Mouse (Mus musculus): ENCODE measurements around the gene 4933425L06Rik. TPM values are rescaled to one million over a fixed set of nuclear protein-coding genes. Genes with fewer than 3 reads are reported as not detected.

Gene 4933425L06Rik
- total and polyA plus RNA-seq, 3 experiments, result not detected

- H3K27ac ChIP-seq, result no peak overlapping the region
- H3K36me3 ChIP-seq (ENCODE audit: control insufficient read depth, insufficient read depth, low read length), result no peaks in the 10 kb centered on the region
- DNase-seq, result no peak
- no peaks in the 10 kb centered on the region for H3K79me2 ChIP-seq (replicated peaks; ENCODE audit: control insufficient read depth, insufficient read depth, low read length)
- intact Hi-C loops (cut with DNase I), result no loop called here
- peaks cover 2% of the 10 kb centered on the region; the same call in 1 of the 2 replicates for H3K4me1 ChIP-seq (ENCODE audit: control insufficient read depth, insufficient read depth, low read length)
- H3K27me3 ChIP-seq (ENCODE audit: control insufficient read depth, insufficient read depth, low read length), result no peaks in the 10 kb centered on the region
- H3K4me3 ChIP-seq, result no peak overlapping the region
- H3K9ac ChIP-seq (ENCODE audit: low read depth, low read length), result no peak overlapping the region
- 25% methylated on average over 5 of the region's 5 CpGs for WGBS
- no peak for TF ChIP-seq POLR2A (IDR thresholded peaks at IDR 0.05; ENCODE audit: insufficient read depth, low read depth, low read length)
- TF ChIP-seq EP300 (IDR thresholded peaks at IDR 0.05; ENCODE audit: insufficient read depth, low read depth, low read length), result no peak
- TF ChIP-seq CTCF (IDR thresholded peaks at IDR 0.05), result no peak
These were observed 52.5 kb downstream of the 4933425L06Rik start for GRCm38 (mm10) chr13:105134397-105134796.

- Histone ChIP-seq H3K27me3 (ENCODE audit: control insufficient read depth, insufficient read depth, low read length) (no peaks in the 10 kb centered on the region), H3K4me1 (ENCODE audit: control insufficient read depth, insufficient read depth, low read length) (no peaks in the 10 kb centered on the region), H3K27ac (no peak overlapping the region), H3K79me2 (replicated peaks; ENCODE audit: control insufficient read depth, insufficient read depth, low read length) (no peaks in the 10 kb centered on the region), H3K9ac (ENCODE audit: low read depth, low read length) (no peak overlapping the region), H3K36me3 (ENCODE audit: control insufficient read depth, insufficient read depth, low read length) (no peaks in the 10 kb centered on the region), H3K4me3 (no peak overlapping the region)
- intact Hi-C loops (cut with DNase I), result no loop called here
- WGBS, result 26% methylated on average over 4 of the region's 4 CpGs
- TF ChIP-seq EP300 (IDR thresholded peaks at IDR 0.05; ENCODE audit: insufficient read depth, low read depth, low read length) (no peak), POLR2A (IDR thresholded peaks at IDR 0.05; ENCODE audit: insufficient read depth, low read depth, low read length) (no peak), CTCF (IDR thresholded peaks at IDR 0.05) (no peak)
- DNase-seq, result no peak
These were observed 58.0 kb downstream of the 4933425L06Rik start for GRCm38 (mm10) chr13:105139881-105140280.

- Histone ChIP-seq H3K27me3 (ENCODE audit: control insufficient read depth, insufficient read depth, low read length) (no peaks in the 10 kb centered on the region), H3K4me3 (no peak overlapping the region), H3K9ac (ENCODE audit: low read depth, low read length) (no peak overlapping the region), H3K4me1 (ENCODE audit: control insufficient read depth, insufficient read depth, low read length) (no peaks in the 10 kb centered on the region), H3K27ac (no peak overlapping the region), H3K36me3 (ENCODE audit: control insufficient read depth, insufficient read depth, low read length) (no peaks in the 10 kb centered on the region), H3K79me2 (replicated peaks; ENCODE audit: control insufficient read depth, insufficient read depth, low read length) (no peaks in the 10 kb centered on the region)
- TF ChIP-seq POLR2A (IDR thresholded peaks at IDR 0.05; ENCODE audit: insufficient read depth, low read depth, low read length) (no peak), CTCF (IDR thresholded peaks at IDR 0.05) (no peak), EP300 (IDR thresholded peaks at IDR 0.05; ENCODE audit: insufficient read depth, low read depth, low read length) (no peak)
- WGBS, result 22% methylated on average over 1 of the region's 1 CpGs
- no peak for DNase-seq
- intact Hi-C loops (cut with DNase I), result no loop called here
These were observed 64.9 kb downstream of the 4933425L06Rik start for GRCm38 (mm10) chr13:105146827-105147226.

- intact Hi-C loops (cut with DNase I), result no loop called here
- no peaks in the 10 kb centered on the region for H3K79me2 ChIP-seq (replicated peaks; ENCODE audit: control insufficient read depth, insufficient read depth, low read length)
- H3K4me1 ChIP-seq (ENCODE audit: control insufficient read depth, insufficient read depth, low read length), result no peaks in the 10 kb centered on the region
- no peak overlapping the region for H3K27ac ChIP-seq
- DNase-seq, result no peak
- H3K4me3 ChIP-seq, result no peak overlapping the region
- H3K9ac ChIP-seq (ENCODE audit: low read depth, low read length), result no peak overlapping the region
- WGBS, result 40% methylated on average over 4 of the region's 4 CpGs
- H3K27me3 ChIP-seq (ENCODE audit: control insufficient read depth, insufficient read depth, low read length), result no peaks in the 10 kb centered on the region
- no peaks in the 10 kb centered on the region for H3K36me3 ChIP-seq (ENCODE audit: control insufficient read depth, insufficient read depth, low read length)
- TF ChIP-seq CTCF (IDR thresholded peaks at IDR 0.05) (peak; percentile 22), POLR2A (IDR thresholded peaks at IDR 0.05; ENCODE audit: insufficient read depth, low read depth, low read length) (no peak), EP300 (IDR thresholded peaks at IDR 0.05; ENCODE audit: insufficient read depth, low read depth, low read length) (no peak)
These were observed 66.0 kb downstream of the 4933425L06Rik start for GRCm38 (mm10) chr13:105147795-105148418.

- no peak for TF ChIP-seq POLR2A (IDR thresholded peaks at IDR 0.05; ENCODE audit: insufficient read depth, low read depth, low read length)
- no peak for TF ChIP-seq CTCF (IDR thresholded peaks at IDR 0.05)
- TF ChIP-seq EP300 (IDR thresholded peaks at IDR 0.05; ENCODE audit: insufficient read depth, low read depth, low read length), result no peak
- no peaks in the 10 kb centered on the region for H3K79me2 ChIP-seq (replicated peaks; ENCODE audit: control insufficient read depth, insufficient read depth, low read length)
- H3K36me3 ChIP-seq (ENCODE audit: control insufficient read depth, insufficient read depth, low read length), result no peaks in the 10 kb centered on the region
- H3K27ac ChIP-seq, result no peak overlapping the region
- intact Hi-C loops (cut with DNase I), result no loop called here
- no peaks in the 10 kb centered on the region for H3K27me3 ChIP-seq (ENCODE audit: control insufficient read depth, insufficient read depth, low read length)
- DNase-seq, result no peak
- no peaks in the 10 kb centered on the region for H3K4me1 ChIP-seq (ENCODE audit: control insufficient read depth, insufficient read depth, low read length)
- H3K4me3 ChIP-seq, result no peak overlapping the region
- WGBS, result 73% methylated on average over 3 of the region's 3 CpGs
- H3K9ac ChIP-seq (ENCODE audit: low read depth, low read length), result no peak overlapping the region
These were observed 68.1 kb downstream of the 4933425L06Rik start for GRCm38 (mm10) chr13:105150006-105150405.

GRCm38 (mm10) chr13:105153955-105154354 lies 72.0 kb downstream of the 4933425L06Rik start:
- Histone ChIP-seq H3K4me1 (ENCODE audit: control insufficient read depth, insufficient read depth, low read length) (no peaks in the 10 kb centered on the region), H3K79me2 (replicated peaks; ENCODE audit: control insufficient read depth, insufficient read depth, low read length) (no peaks in the 10 kb centered on the region), H3K4me3 (no peak overlapping the region), H3K27me3 (ENCODE audit: control insufficient read depth, insufficient read depth, low read length) (no peaks in the 10 kb centered on the region), H3K27ac (no peak overlapping the region), H3K36me3 (ENCODE audit: control insufficient read depth, insufficient read depth, low read length) (no peaks in the 10 kb centered on the region), H3K9ac (ENCODE audit: low read depth, low read length) (no peak overlapping the region)
- WGBS, result 69% methylated on average over 4 of the region's 4 CpGs
- intact Hi-C loops (cut with DNase I), result loop anchor here (2.0 kb wide), 1 partner anchor 205 kb away; no protein-coding TSS in a partner anchor
- DNase-seq, result no peak
- no peak for TF ChIP-seq POLR2A (IDR thresholded peaks at IDR 0.05; ENCODE audit: insufficient read depth, low read depth, low read length)
- peak; percentile 60 for TF ChIP-seq CTCF (IDR thresholded peaks at IDR 0.05)

Data from heart, adult 2 months (tissue).